Mouse (Mus musculus) adrenal gland, postnatal 14 days (tissue): ENCODE results near the gene Olfr1302. TPM values are rescaled to one million over a fixed set of nuclear protein-coding genes. Genes with fewer than 3 reads are reported as not detected.

Experiments
- DNase-seq: peaks from one replicate; pipeline ENCODE4 v3.0.0; 2021; ENCODE audit warnings: mixed read lengths
- long read RNA-seq, 2 experiments: library from polyadenylated mRNA; stranded (forward); transcript quantifications; one replicate each; pipeline ENCODE4 v2.0.0; 2021
- total RNA-seq: library from RNA; stranded (reverse); gene quantifications from 2 replicates; pipeline ENCODE4 v1.2.3, GENCODE M21; 2021

The Olfr1302 gene
- not detected in 2 replicates for total RNA-seq
- long read RNA-seq, experiment 1 = 0 reads
- long read RNA-seq, experiment 2 = 0 reads

DNA sequence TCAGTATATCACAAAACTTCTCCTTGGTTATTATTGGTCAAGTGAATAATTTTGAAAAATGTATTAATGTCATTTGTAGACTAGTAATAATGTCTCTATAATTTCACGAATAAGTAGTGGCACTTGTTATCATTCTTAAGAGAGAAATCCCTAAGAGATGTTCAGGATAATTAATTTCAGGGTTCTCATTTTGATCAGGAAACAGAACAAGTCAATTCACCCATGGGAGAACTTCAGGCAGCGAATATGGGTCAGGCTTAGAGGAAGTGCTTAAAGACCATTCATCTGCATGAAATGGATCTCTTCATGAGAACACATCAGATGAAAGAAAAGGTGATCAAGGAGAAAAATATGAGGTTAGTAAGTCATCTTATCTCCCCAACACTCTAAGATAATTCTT is at the start of gene Olfr1302:
Olfr1302 (plus strand) TSS at position 301 of the 400 bp plus-strand sequence.
- DNase-seq = no peak

DNA sequence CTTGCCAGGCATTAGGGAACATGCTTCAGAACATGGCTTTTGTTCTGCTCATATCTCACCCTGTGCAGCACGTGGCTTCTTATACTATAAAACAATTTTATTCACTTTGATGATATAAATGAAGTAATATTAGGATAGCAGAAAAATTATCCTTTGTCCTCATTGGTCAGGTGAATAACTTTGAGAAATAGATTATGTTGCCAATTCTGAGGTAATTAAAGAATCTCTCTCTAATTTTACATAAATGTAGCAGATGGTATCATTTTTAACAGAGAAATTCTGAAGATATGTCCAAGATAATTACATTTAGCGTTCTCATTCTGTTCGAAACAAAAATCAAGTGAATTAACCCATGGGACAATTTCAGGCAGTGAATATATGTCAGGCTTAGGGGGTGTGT is 26.5 kb upstream of the Olfr1302 start, which contains the start of gene Olfr1301:
Olfr1301 (plus strand) TSS at position 301 of the 400 bp plus-strand sequence.
- no peak for DNase-seq

DNA sequence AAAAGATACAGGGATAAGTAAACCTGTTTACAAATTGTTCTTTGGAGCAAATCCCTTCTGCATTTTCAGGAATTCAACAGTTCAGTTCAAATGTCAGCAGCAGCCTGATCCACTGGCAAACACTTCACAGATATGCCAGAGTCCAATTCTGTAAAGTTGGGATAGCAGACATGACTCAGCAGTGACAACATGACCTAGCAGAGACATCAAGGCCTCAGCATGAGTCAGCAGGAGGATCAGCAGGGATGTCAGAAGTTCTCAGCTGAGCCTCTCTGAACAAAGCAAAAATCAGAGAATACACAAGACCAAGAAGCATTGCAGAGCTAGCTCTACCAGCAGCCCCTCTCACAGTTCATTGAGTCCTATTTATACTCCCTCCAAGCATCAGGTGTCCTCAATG is 35.7 kb downstream of the Olfr1302 start:
- peak; percentile 17 for DNase-seq

DNA sequence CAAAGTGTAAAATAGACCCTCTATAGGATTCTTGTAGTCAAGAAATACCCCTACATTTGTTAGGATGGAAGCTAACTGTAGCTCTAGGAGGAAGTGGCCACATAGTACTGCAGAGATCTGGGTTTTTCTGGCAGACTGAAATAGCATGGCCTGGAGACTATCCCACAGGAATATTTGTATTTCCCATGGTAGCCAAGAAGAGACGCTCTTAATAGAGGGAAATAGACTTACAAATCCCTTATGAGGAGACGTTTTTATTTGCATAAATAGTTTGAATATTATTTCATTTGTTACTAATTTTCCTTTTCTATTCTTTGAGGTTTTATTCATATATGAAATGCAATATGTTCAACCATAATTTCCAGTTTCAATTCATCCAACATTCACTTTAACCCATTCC is 43.0 kb downstream of the Olfr1302 start, which contains the start of gene Olfr1303:
Olfr1303 (minus strand) TSS at position 101 of the 400 bp plus-strand sequence.
- no peak for DNase-seq

Other genes starting within 250 kb of the Olfr1302 start
- not detected in 2 replicates for gene Olfr1294, start 237.1 kb upstream of the Olfr1302 start, total RNA-seq
- gene Olfr1295, start 207.7 kb upstream of the Olfr1302 start, total RNA-seq = not detected in 2 replicates
- gene Olfr1297, start 150.9 kb upstream of the Olfr1302 start, total RNA-seq = not detected in 2 replicates
- gene Olfr1298, start 128.2 kb upstream of the Olfr1302 start, total RNA-seq = not detected in 2 replicates
- not detected in 2 replicates for gene Olfr1299, start 116.0 kb upstream of the Olfr1302 start, total RNA-seq
- gene Olfr1301, start 26.4 kb upstream of the Olfr1302 start, total RNA-seq = not detected in 2 replicates
- not detected in 2 replicates for gene Olfr1303, start 42.9 kb downstream of the Olfr1302 start, total RNA-seq
- not detected in 2 replicates for gene Olfr1305, start 99.7 kb downstream of the Olfr1302 start, total RNA-seq
- gene Olfr1306, start 138.8 kb downstream of the Olfr1302 start, total RNA-seq = not detected in 2 replicates
- 0.04 TPM in 1 of 2 replicates, not detected in the other for gene Olfr1307, start 172.0 kb downstream of the Olfr1302 start, total RNA-seq
- gene Olfr1308, start 187.5 kb downstream of the Olfr1302 start, total RNA-seq = not detected in 2 replicates
- not detected in 2 replicates for gene Olfr1309, start 212.9 kb downstream of the Olfr1302 start, total RNA-seq
- not detected in 2 replicates for gene Olfr1310, start 235.3 kb downstream of the Olfr1302 start, total RNA-seq
- gene Olfr1311, start 247.0 kb downstream of the Olfr1302 start, total RNA-seq = not detected in 2 replicates